In genomic region chr10:128744211-128744610, GRCm38 (mm10) we compare ENCODE assay signal across 8 mouse cellular contexts. TPM values are rescaled to one million over a fixed set of nuclear protein-coding genes. Genes with fewer than 3 reads are reported as not detected.
DNase-seq lines count a peak whose midpoint lies in the region; ATAC-seq and TF ChIP-seq lines count a peak whose summit lies in the region.

No protein-coding gene starts in this region.

- peaks cover 10% of the 10 kb centered on the region for H3K27me3 ChIP-seq in heart, embryonic 12.5 days (replicated peaks)
- H3K27me3 ChIP-seq in ES-Bruce4 (ENCODE audit: control insufficient read depth, insufficient read depth, low read length, poor library complexity, severe bottlenecking), result no peaks in the 10 kb centered on the region
- H3K27me3 ChIP-seq in forebrain, embryonic 16.5 days (replicated peaks; ENCODE audit: control insufficient read depth, insufficient read depth, low read length), result peaks cover 18% of the 10 kb centered on the region
- peaks cover 22% of the 10 kb centered on the region for H3K27me3 ChIP-seq in liver, embryonic 11.5 days (replicated peaks; ENCODE audit: control insufficient read depth, insufficient read depth, low read length)

- TF ChIP-seq EP300 in ES-Bruce4 (IDR thresholded peaks at IDR 0.05; ENCODE audit: insufficient read depth, low read depth, low read length), result no peak

- no peak for TF ChIP-seq POLR2A in ES-Bruce4 (IDR thresholded peaks at IDR 0.05; ENCODE audit: insufficient read depth, low read length)

- no peaks in the 10 kb centered on the region for H3K36me3 ChIP-seq in heart, embryonic 12.5 days
- no peaks in the 10 kb centered on the region for H3K36me3 ChIP-seq in ES-Bruce4 (ENCODE audit: control insufficient read depth, insufficient read depth, low read length, poor library complexity, severe bottlenecking)
- no peaks in the 10 kb centered on the region for H3K36me3 ChIP-seq in forebrain, embryonic 16.5 days (ENCODE audit: control insufficient read depth, insufficient read depth)
- no peaks in the 10 kb centered on the region for H3K36me3 ChIP-seq in liver, embryonic 11.5 days (ENCODE audit: control insufficient read depth, insufficient read depth, low read length)

- peak overlapping the region; percentile 93 for H3K4me2 ChIP-seq in heart, embryonic 12.5 days
- peak overlapping the region; percentile 93 for H3K4me2 ChIP-seq in forebrain, embryonic 16.5 days (ENCODE audit: low read length)
- peak overlapping the region; percentile 85 for H3K4me2 ChIP-seq in liver, embryonic 11.5 days

- peak overlapping the region; percentile 80 for H3K4me3 ChIP-seq in heart, embryonic 12.5 days
- peak overlapping the region; percentile 88 for H3K4me3 ChIP-seq in ES-Bruce4 (ENCODE audit: low read depth, low read length)
- H3K4me3 ChIP-seq in forebrain, embryonic 16.5 days (replicated peaks; ENCODE audit: low read length), result peak overlapping the region; percentile 59
- peak overlapping the region; percentile 66 for H3K4me3 ChIP-seq in liver, embryonic 11.5 days (ENCODE audit: low read depth, low read length)

- TF ChIP-seq CTCF in ES-Bruce4 (IDR thresholded peaks at IDR 0.05; ENCODE audit: low read depth, low read length), result no peak

- ATAC-seq in heart, embryonic 12.5 days (ENCODE audit: insufficient number of reproducible peaks, low FRiP score), result no peak
- ATAC-seq in forebrain, embryonic 16.5 days, result no peak
- no peak for ATAC-seq in liver, embryonic 11.5 days (replicated peaks; ENCODE audit: low FRiP score)

- no peaks in the 10 kb centered on the region for H3K9me3 ChIP-seq in heart, embryonic 12.5 days (replicated peaks)
- no peaks in the 10 kb centered on the region for H3K9me3 ChIP-seq in ES-Bruce4 (replicated peaks; ENCODE audit: control insufficient read depth, insufficient read depth, low read length, poor library complexity, severe bottlenecking)
- H3K9me3 ChIP-seq in forebrain, embryonic 16.5 days (ENCODE audit: control insufficient read depth, low read length), result no peaks in the 10 kb centered on the region
- no peaks in the 10 kb centered on the region for H3K9me3 ChIP-seq in liver, embryonic 11.5 days (ENCODE audit: control insufficient read depth, low read length)

- WGBS in heart, embryonic 12.5 days, result 9% methylated on average over 8 of the region's 8 CpGs
- WGBS in forebrain, embryonic 16.5 days, result 14% methylated on average over 8 of the region's 8 CpGs
- WGBS in liver, embryonic 11.5 days, result 24% methylated on average over 8 of the region's 8 CpGs

- DNase-seq in heart, adult 9 months (ENCODE audit: low spot score in 2 of 2), result no peak
- DNase-seq in liver, embryonic 11.5 days (ENCODE audit: low spot score), result no peak
- DNase-seq in natural killer cell, adult 2 months (ENCODE audit: low spot score in 2 of 2), result no peak
- no peak for DNase-seq in layer of hippocampus, adult 18-20 months (ENCODE audit: low spot score in 2 of 2)
- no peak for DNase-seq in layer of hippocampus, postnatal 25 days (ENCODE audit: extremely low spot score in 1 of 2, low spot score in 1 of 2)

- peak overlapping the region; percentile 79 for H3K9ac ChIP-seq in heart, embryonic 12.5 days
- peak overlapping the region; percentile 83 for H3K9ac ChIP-seq in ES-Bruce4 (ENCODE audit: low read depth, poor library complexity, severe bottlenecking)
- H3K9ac ChIP-seq in forebrain, embryonic 16.5 days (replicated peaks; ENCODE audit: low read depth, low read length), result peak overlapping the region; percentile 72
- peak overlapping the region; percentile 62 for H3K9ac ChIP-seq in liver, embryonic 11.5 days (ENCODE audit: low read depth, low read length)

- H3K27ac ChIP-seq in heart, embryonic 12.5 days (ENCODE audit: poor library complexity, severe bottlenecking), result peak overlapping the region; percentile 56
- H3K27ac ChIP-seq in ES-Bruce4 (ENCODE audit: insufficient read depth, low read length), result peak overlapping the region; percentile 52; the same call in 1 of the 2 replicates
- no peak overlapping the region for H3K27ac ChIP-seq in forebrain, embryonic 16.5 days (ENCODE audit: low read length)
- no peak overlapping the region for H3K27ac ChIP-seq in liver, embryonic 11.5 days (ENCODE audit: low read depth, low read length)

- peaks cover 20% of the 10 kb centered on the region for H3K4me1 ChIP-seq in heart, embryonic 12.5 days (replicated peaks)
- H3K4me1 ChIP-seq in ES-Bruce4 (ENCODE audit: control insufficient read depth, insufficient read depth, low read length), result no peaks in the 10 kb centered on the region
- peaks cover 22% of the 10 kb centered on the region for H3K4me1 ChIP-seq in forebrain, embryonic 16.5 days (replicated peaks; ENCODE audit: control insufficient read depth, insufficient read depth, low read length)
- H3K4me1 ChIP-seq in liver, embryonic 11.5 days (replicated peaks; ENCODE audit: control insufficient read depth, insufficient read depth, low read length), result peaks cover 21% of the 10 kb centered on the region

RNA-seq across cellular contexts. Expression of gene Dgka, which starts 0.4 kb away (rescaled TPM):
- polyA plus RNA-seq in heart, embryonic 12.5 days (2016; fragmentation: Nextera tagmentation; extraction: Ambion mirVana), result 4.4 TPM in 2 replicates
- polyA plus RNA-seq in ES-Bruce4 (2011; ENCODE audit: insufficient read depth, insufficient read length, low read depth, missing spikeins), result 44.7 and 46.7 TPM in 2 replicates
- polyA plus RNA-seq in forebrain, embryonic 16.5 days (2015; fragmentation: Nextera tagmentation; extraction: Ambion mirVana), result 4.6 and 5.1 TPM in 2 replicates
- 4.6 and 5.5 TPM in 2 replicates for polyA plus RNA-seq in liver, embryonic 11.5 days (2014; fragmentation: Nextera tagmentation; extraction: Ambion mirVana)
- 10 to 100 TPM; 10.9 to 12.8 TPM for total RNA-seq in layer of hippocampus, adult 18-20 months (2021)
- 1 to 10 TPM; 9.3 to 9.8 TPM for total RNA-seq in layer of hippocampus, postnatal 25 days (2021)

RNA-seq across cellular contexts. Expression of gene Pym1, which starts 3.5 kb away (rescaled TPM):
- polyA plus RNA-seq in heart, embryonic 12.5 days (2016; fragmentation: Nextera tagmentation; extraction: Ambion mirVana), result 23.1 and 24.0 TPM in 2 replicates
- polyA plus RNA-seq in ES-Bruce4 (2011; ENCODE audit: insufficient read depth, insufficient read length, low read depth, missing spikeins), result 53.8 and 56.0 TPM in 2 replicates
- polyA plus RNA-seq in forebrain, embryonic 16.5 days (2015; fragmentation: Nextera tagmentation; extraction: Ambion mirVana), result 37.9 and 43.6 TPM in 2 replicates
- 40.1 and 42.1 TPM in 2 replicates for polyA plus RNA-seq in liver, embryonic 11.5 days (2014; fragmentation: Nextera tagmentation; extraction: Ambion mirVana)
- total RNA-seq in layer of hippocampus, adult 18-20 months (2021), result 10 to 100 TPM; 25.1 to 26.2 TPM
- 10 to 100 TPM; 25.1 to 26.3 TPM for total RNA-seq in layer of hippocampus, postnatal 25 days (2021)

RNA-seq across cellular contexts. Expression of gene Cdk2, which starts 39.4 kb away (rescaled TPM):
- 106 and 109 TPM in 2 replicates for polyA plus RNA-seq in heart, embryonic 12.5 days (2016; fragmentation: Nextera tagmentation; extraction: Ambion mirVana)
- 81.4 and 82.7 TPM in 2 replicates for polyA plus RNA-seq in ES-Bruce4 (2011; ENCODE audit: insufficient read depth, insufficient read length, low read depth, missing spikeins)
- 29.7 and 37.8 TPM in 2 replicates for polyA plus RNA-seq in forebrain, embryonic 16.5 days (2015; fragmentation: Nextera tagmentation; extraction: Ambion mirVana)
- polyA plus RNA-seq in liver, embryonic 11.5 days (2014; fragmentation: Nextera tagmentation; extraction: Ambion mirVana), result 102 and 117 TPM in 2 replicates
- total RNA-seq in layer of hippocampus, adult 18-20 months (2021), result 1 to 10 TPM; 1.4 to 2.6 TPM
- total RNA-seq in layer of hippocampus, postnatal 25 days (2021), result 1 to 10 TPM; 2.7 to 4.0 TPM

RNA-seq across cellular contexts. Expression of gene Pmel, which starts 40.2 kb away (rescaled TPM):
- polyA plus RNA-seq in heart, embryonic 12.5 days (2016; fragmentation: Nextera tagmentation; extraction: Ambion mirVana), result 0.99 and 1.0 TPM in 2 replicates
- polyA plus RNA-seq in ES-Bruce4 (2011; ENCODE audit: insufficient read depth, insufficient read length, low read depth, missing spikeins), result 3.0 TPM in 2 replicates
- polyA plus RNA-seq in forebrain, embryonic 16.5 days (2015; fragmentation: Nextera tagmentation; extraction: Ambion mirVana), result 0.14 and 0.25 TPM in 2 replicates
- polyA plus RNA-seq in liver, embryonic 11.5 days (2014; fragmentation: Nextera tagmentation; extraction: Ambion mirVana), result 0.83 and 0.85 TPM in 2 replicates
- total RNA-seq in layer of hippocampus, adult 18-20 months (2021), result under 1 TPM; 0.20 to 0.25 TPM
- under 1 TPM; 0.49 to 0.62 TPM for total RNA-seq in layer of hippocampus, postnatal 25 days (2021)

RNA-seq across cellular contexts. Expression of gene Mmp19, which starts 46.5 kb away (rescaled TPM):
- polyA plus RNA-seq in heart, embryonic 12.5 days (2016; fragmentation: Nextera tagmentation; extraction: Ambion mirVana), result 0.83 and 0.93 TPM in 2 replicates
- polyA plus RNA-seq in ES-Bruce4 (2011; ENCODE audit: insufficient read depth, insufficient read length, low read depth, missing spikeins), result 0.46 and 1.5 TPM in 2 replicates
- polyA plus RNA-seq in forebrain, embryonic 16.5 days (2015; fragmentation: Nextera tagmentation; extraction: Ambion mirVana), result 0.54 and 0.73 TPM in 2 replicates
- polyA plus RNA-seq in liver, embryonic 11.5 days (2014; fragmentation: Nextera tagmentation; extraction: Ambion mirVana), result 9.2 and 10.2 TPM in 2 replicates
- total RNA-seq in layer of hippocampus, adult 18-20 months (2021), result under 1 TPM; 0.43 to 0.50 TPM
- total RNA-seq in layer of hippocampus, postnatal 25 days (2021), result under 1 TPM; 0.54 to 0.81 TPM

Comparison
In these comparisons a context has a peak if more than half of its experiments do, and no peak if none do; other contexts are left out.
1. H3K27ac ChIP-seq: peak in heart, embryonic 12.5 days (single experiment) and ES-Bruce4 (single experiment); none in forebrain, embryonic 16.5 days (single experiment) and liver, embryonic 11.5 days (single experiment).
2. Peak in every context shown above with its lines, with median percentiles within 50 percentile points of each other: H3K4me2 ChIP-seq, H3K4me3 ChIP-seq and H3K9ac ChIP-seq.